Mouse (Mus musculus) right cerebral cortex, postnatal 14 days (tissue): ENCODE measurements around the gene Abhd15.
"Not testable (repeated sequence)": the region's sequence is repeated elsewhere in the genome, so short reads cannot be mapped to it uniquely, and the experiment has no call there.

ENCODE experiments used
- DNase-seq: peaks from one replicate; pipeline ENCODE4 v3.0.0; 2022

The Abhd15 gene

GRCm38 (mm10) chr11:77514281-77514831, 565 bp upstream of the Abhd15 start:
- DNase-seq = no peak

- no peak for DNase-seq
Observed at GRCm38 (mm10) chr11:77515637-77516552, 974 bp downstream of the Abhd15 start, which contains the start of gene Trp53i13. Gene Trp53i13, minus strand, starts transcription at chr11:77515980.

GRCm38 (mm10) chr11:77516553-77517425, 1.9 kb downstream of the Abhd15 start:
- no peak for DNase-seq

- no peak for DNase-seq
Observed at GRCm38 (mm10) chr11:77518051-77518798, 3.3 kb downstream of the Abhd15 start.

- DNase-seq = no peak
Observed at GRCm38 (mm10) chr11:77519043-77519442, 4.1 kb downstream of the Abhd15 start, which contains the start of gene Gm10392. Gene Gm10392, minus strand, starts transcription at chr11:77519198.

GRCm38 (mm10) chr11:77520601-77521529, 5.9 kb downstream of the Abhd15 start:
- peak; percentile 54 for DNase-seq

- no peak for DNase-seq
Observed at GRCm38 (mm10) chr11:77525804-77526486, 11.0 kb downstream of the Abhd15 start.

- not testable (repeated sequence) for DNase-seq
Observed at GRCm38 (mm10) chr11:77528420-77528819, 13.5 kb downstream of the Abhd15 start.

GRCm38 (mm10) chr11:77529644-77530043, 14.7 kb downstream of the Abhd15 start:
- DNase-seq = no peak

GRCm38 (mm10) chr11:77530862-77531261, 15.9 kb downstream of the Abhd15 start:
- DNase-seq = no peak

- DNase-seq = no peak
Observed at GRCm38 (mm10) chr11:77532202-77532846, 17.4 kb downstream of the Abhd15 start.

GRCm38 (mm10) chr11:77545261-77545660, 30.3 kb downstream of the Abhd15 start:
- DNase-seq = no peak

- DNase-seq = no peak
Observed at GRCm38 (mm10) chr11:77585201-77585600, 70.3 kb downstream of the Abhd15 start.
